Mouse (Mus musculus): ENCODE measurements around the gene Rlbp1.

GRCm38 (mm10) chr7:79363370-79364043, 23.3 kb downstream of the Rlbp1 start:
- no peak for TF ChIP-seq CTCF (IDR thresholded peaks at IDR 0.05 in 2 of 3, conservative IDR thresholded peaks at IDR 0.05 in 1 of 3; ENCODE audit: control insufficient read depth in 1 of 3, insufficient read depth in 1 of 3, low read depth in 2 of 3, low read length in 3 of 3, poor library complexity in 1 of 3, severe bottlenecking in 1 of 3)
- no peak for TF ChIP-seq JUND (IDR thresholded peaks at IDR 0.05; ENCODE audit: low read depth, low read length)
- TF ChIP-seq HCFC1 (IDR thresholded peaks at IDR 0.05; ENCODE audit: low read depth, low read length): 0 out of 2 replicates have a peak, but pooled peaks have one; percentile 17
- TF ChIP-seq MAX (IDR thresholded peaks at IDR 0.05; ENCODE audit: low read length): peak; percentile 59; the same call in 1 of the 2 replicates
- TF ChIP-seq SIN3A (IDR thresholded peaks at IDR 0.05; ENCODE audit: low read length): peak; percentile 81
- TF ChIP-seq UBTF (IDR thresholded peaks at IDR 0.05; ENCODE audit: borderline replicate concordance, insufficient read depth, low read depth, low read length): no peak
- no peak for TF ChIP-seq MAZ (IDR thresholded peaks at IDR 0.05; ENCODE audit: low read depth, low read length)
- TF ChIP-seq CHD2 (IDR thresholded peaks at IDR 0.05; ENCODE audit: low read length): no peak
- TF ChIP-seq GATA1 (IDR thresholded peaks at IDR 0.05; ENCODE audit: low read depth, low read length): peak; percentile 54
